Mouse (Mus musculus) fibroblast of lung, adult 2 months (primary cell): ENCODE results near the gene Kat6b.

ENCODE experiments used
- DNase-seq: peaks from one replicate; pipeline ENCODE4 v3.0.0-alpha.2; 2011; ENCODE audit warnings: low read depth

Kat6b gene

DNA sequence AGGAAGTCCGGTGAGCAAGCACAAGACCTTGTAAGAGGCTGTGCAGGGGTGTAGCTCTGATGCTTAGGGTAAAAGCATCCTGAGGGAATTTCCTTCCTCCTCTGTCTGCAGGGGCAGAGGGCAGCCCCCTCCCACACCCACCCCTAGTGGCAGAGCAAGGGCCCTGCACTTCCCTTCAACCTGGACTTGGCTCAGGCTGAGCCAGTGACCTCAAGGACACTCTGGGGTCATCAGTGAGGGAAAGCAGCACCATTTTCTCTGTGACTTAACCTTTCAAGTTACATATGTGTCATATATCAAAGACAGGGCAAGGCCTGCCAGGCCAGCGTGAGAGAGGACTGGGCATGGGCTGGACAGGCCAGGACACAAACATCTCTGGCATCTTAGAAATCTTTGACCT lies 228.3 kb downstream of the Kat6b start:
- DNase-seq: no peak

DNA sequence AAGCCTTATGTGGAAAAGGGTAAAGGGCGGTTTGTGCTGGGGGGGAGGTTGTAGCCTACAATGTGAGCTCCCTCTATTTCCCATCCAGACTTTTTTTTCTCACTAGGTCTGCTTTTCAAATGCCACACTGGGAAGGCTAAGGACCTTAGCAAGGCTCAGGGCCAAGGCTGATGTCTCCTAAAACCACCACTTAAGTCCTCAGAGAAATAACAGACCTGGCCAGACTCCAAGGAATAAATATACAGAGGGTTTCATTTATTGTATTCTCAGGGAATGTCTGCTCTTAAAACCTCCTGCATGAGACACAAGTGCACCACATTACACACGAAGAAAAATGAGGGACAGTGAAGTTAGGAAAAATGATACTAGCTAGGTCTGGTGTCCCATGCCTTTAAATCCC lies 230.0 kb downstream of the Kat6b start:
- no peak for DNase-seq

DNA sequence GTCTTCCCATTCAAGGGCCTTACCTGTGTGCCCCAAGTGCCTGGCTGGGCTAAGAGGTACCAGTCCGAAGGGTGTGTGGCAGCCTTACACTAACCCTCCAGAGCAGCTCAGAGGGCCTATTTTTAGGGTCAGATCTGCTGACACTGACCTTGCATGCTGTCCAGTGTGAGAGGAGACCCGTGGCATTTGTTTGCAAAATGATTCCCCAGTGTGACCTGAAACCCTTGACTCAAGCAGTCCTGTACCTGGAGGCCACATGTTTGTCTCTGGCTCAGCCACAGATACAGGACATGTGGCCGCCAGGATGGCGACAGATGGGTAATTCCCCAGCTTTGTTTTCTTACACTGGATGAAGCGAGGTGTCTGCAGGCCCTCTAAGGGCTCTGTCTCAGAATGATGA lies 233.3 kb downstream of the Kat6b start, which contains the start of gene Dupd1:
Gene Dupd1 (minus strand): TSS at position 91 of the 400 bp plus-strand sequence.
- no peak for DNase-seq

DNA sequence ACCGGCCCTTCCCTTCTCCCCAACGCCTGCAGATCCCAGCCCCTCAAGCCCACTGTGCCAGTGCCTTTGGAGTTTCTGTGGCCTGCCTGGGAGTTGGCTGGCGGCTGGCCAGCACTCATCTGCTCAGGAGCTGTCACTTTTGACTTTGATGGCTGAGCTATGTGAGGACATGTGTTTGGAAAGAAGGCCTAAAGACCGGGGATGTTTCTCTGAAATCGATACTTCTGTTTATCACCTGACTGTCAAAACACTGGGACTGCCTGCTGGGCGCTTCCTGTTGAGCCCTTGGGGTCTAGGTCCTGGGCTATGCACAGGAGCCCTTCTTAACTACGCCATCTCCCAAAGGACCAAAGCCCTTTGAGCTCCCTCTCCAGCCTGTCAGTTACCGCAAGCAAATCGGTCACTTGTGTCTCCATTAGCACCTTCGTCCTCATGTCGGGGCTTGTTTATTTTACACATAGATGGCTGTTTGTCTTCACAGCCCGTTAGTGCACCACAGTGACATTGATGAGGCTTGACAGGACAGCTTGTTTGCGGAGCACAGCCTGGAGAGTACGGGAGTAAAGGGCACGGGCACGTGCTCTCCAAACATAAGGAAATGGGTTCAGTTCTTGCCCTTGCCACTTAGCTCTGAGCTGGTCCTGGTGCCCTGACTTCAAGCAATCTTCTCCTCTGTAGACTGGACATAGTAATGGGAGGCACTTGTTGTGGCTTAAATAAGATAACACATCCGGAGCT lies 238.6 kb downstream of the Kat6b start:
- no peak for DNase-seq

DNA sequence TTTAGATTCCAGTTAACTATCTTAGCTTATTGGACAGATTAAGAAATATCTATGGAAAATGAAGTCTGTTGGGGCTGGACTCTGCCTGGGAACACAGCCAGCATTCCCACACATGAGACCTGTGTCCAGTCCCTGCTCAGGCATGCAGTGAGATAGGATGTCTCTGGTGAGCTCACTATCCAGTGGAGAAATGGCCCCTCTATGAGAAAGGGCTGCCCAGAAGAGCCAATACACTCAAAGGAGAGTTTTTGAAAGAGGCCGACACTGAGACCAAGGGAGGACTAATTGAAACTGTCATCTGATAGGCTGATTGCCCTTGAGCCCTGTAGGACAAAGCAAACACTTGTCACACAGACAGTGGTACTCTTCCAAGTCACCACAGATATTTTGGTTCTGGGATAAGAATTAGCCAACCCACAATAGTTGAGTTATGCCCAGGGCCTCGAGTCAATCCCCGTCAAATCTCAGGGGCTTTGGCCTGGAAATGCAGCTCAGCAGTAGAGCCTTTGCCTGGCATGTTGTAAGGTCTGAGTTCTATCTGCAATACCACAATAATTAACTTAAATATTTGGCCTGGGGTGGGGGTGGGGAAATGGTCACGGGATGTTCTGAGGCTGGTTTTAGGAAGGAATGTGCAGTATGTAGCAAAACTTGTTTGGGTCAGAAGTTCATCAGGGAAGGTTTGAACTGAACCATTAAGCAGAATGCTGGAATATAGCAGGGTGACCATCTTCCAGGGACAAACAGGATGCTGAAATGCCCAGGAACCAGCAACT lies 239.4 kb downstream of the Kat6b start:
- no peak for DNase-seq
